Mouse (Mus musculus): ENCODE data around the gene Gm28635.

Gm28635 gene

GRCm38 (mm10) chr2:84585700-84586099 is 92.1 kb downstream of the Gm28635 start:
- DNase-seq (ENCODE audit: low spot score): no peak

GRCm38 (mm10) chr2:84582286-84582685 is 95.6 kb downstream of the Gm28635 start:
- no peak for DNase-seq (ENCODE audit: low spot score)

- no peak for DNase-seq (ENCODE audit: low spot score)
These were observed 96.6 kb downstream of the Gm28635 start for GRCm38 (mm10) chr2:84581208-84581607.

- no peak for DNase-seq (ENCODE audit: low spot score)
These were observed 98.5 kb downstream of the Gm28635 start for GRCm38 (mm10) chr2:84579311-84579710.

- no peak for DNase-seq (ENCODE audit: low spot score)
These were observed 103.7 kb downstream of the Gm28635 start for GRCm38 (mm10) chr2:84574130-84574529.

- peak; percentile 39 for DNase-seq (ENCODE audit: low spot score)
These were observed 120.8 kb downstream of the Gm28635 start for GRCm38 (mm10) chr2:84556888-84557514.

Measured in MN1 (cell line).